8 mouse cellular contexts compared by ENCODE assay signal in the genomic region with DNA sequence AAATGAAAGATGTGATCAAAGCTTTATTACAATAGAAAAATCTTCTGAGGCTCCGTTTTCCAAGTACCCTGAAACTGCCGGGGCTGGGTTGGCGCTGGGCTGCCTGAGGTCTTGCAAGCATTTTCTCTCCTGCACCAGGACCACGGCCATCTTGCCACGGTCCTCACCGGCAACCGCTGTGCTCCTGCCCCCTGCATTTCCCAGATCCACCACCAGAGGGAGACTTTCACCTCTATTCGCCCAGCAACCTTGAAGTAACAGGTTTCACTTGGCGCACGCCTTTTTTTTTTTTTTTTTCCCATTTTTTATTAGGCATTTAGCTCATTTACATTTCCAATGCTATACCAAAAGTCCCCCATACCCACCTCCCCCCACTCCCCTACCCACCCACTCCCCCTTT.
A peak's percentile ranks its signal among the peaks of the same experiment; 100 is the strongest.
DNase-seq lines count a peak whose midpoint lies in the region; ATAC-seq lines count a peak whose summit lies in the region.

No protein-coding gene starts in this region.

- DNase-seq in gastrocnemius, adult 18-20 months (ENCODE audit: low spot score), result peak; percentile 36
- DNase-seq in gastrocnemius, adult 8-10 months (ENCODE audit: low spot score in 2 of 2), result no peak
- DNase-seq in 3134 (ENCODE audit: extremely low read depth, insufficient read length, low spot score) (peak; percentile 34), ZHBTc4 (ENCODE audit: low read depth, low spot score) (peak; percentile 79)
- peak; percentile 69 for DNase-seq in kidney, adult 9 months
- DNase-seq in mesoderm, embryonic 11.5 days (ENCODE audit: low read depth, low spot score), result peak; percentile 74
- peak; percentile 64 for DNase-seq in thymus, postnatal 14 days

- peak; percentile 78; the same call in 1 of the 2 replicates for ATAC-seq in common myeloid progenitor, adult 5-6 weeks (replicated peaks; ENCODE audit: low read depth, poor library complexity, severe bottlenecking)

Comparison
In these comparisons a context has a peak if more than half of its experiments do, and no peak if none do; other contexts are left out.
1. DNase-seq: peak in gastrocnemius, adult 18-20 months (single experiment), 3134 (single experiment), ZHBTc4 (single experiment), kidney, adult 9 months (single experiment), mesoderm, embryonic 11.5 days (single experiment) and thymus, postnatal 14 days (single experiment); none in gastrocnemius, adult 8-10 months (0 of 2).